Mouse (Mus musculus) brain, embryonic 14.5 days (tissue): ENCODE data around the gene Lefty2.

Source experiments
- CTCF ChIP-seq: fragments of 200-500 bp; IDR thresholded peaks from 2 replicates; pipeline ENCODE4 v1.5.1; 2012; ENCODE audit warnings: inconsistent platforms, mild to moderate bottlenecking, moderate library complexity, borderline replicate concordance; ENCODE audit not compliant: insufficient read depth, insufficient read length; ENCODE audit errors: extremely low read depth
- POLR2A ChIP-seq: fragments of 200-500 bp; IDR thresholded peaks from 2 replicates; pipeline ENCODE4 v1.6.1; 2012; ENCODE audit warnings: mild to moderate bottlenecking, inconsistent platforms, borderline replicate concordance; ENCODE audit not compliant: poor library complexity, insufficient read depth, insufficient read length, severe bottlenecking; ENCODE audit errors: extremely low read depth

DNA sequence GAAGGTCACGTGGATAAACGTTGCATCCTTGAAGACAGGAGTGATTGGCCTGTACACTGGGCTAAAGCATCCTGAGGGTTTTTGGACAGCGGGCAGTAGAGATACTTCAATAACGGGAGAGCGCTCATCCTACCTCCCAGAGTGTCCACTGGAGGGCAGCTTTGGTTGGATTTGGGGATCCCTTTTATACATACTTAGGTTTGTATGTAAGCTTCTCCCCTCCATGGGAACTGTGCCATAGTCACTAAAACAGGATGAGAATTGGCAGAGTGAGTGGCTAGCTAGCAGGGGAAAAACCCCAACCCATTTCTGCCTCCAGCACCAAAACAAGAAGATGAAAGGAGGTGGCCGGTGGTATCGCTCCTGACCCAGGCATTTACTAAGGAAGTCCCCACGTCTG lies 18.2 kb downstream of the Lefty2 start:
- TF ChIP-seq POLR2A, result no peak
- peak; percentile 33; the same call in 1 of the 2 replicates for TF ChIP-seq CTCF
